Mouse (Mus musculus) mouse trophoblast stem cell (cell line): ENCODE data around the gene Lmx1a.

Experiments
- in situ Hi-C, 2 experiments: fragments of 300-500 bp; cut with MseI, MboI; formaldehyde crosslinking; loops; 2 replicates in 1 of 2; 3 replicates in 1 of 2; pipeline ENCODE4 v1.15.1; 2025

Gene Lmx1a

GRCm38 (mm10) chr1:167781787-167782484 lies 92.9 kb downstream of the Lmx1a start:
- in situ Hi-C loops: loop anchor here in 1 of 2 experiments (10.0 kb wide), 1 partner anchor 357 kb away; no protein-coding TSS in a partner anchor

- in situ Hi-C loops: loop anchor here in 1 of 2 experiments (10.0 kb wide), 1 partner anchor 359 kb away; no protein-coding TSS in a partner anchor
These were observed 95.0 kb downstream of the Lmx1a start for GRCm38 (mm10) chr1:167784067-167784466.

GRCm38 (mm10) chr1:167788684-167789413 lies 99.8 kb downstream of the Lmx1a start:
- in situ Hi-C loops: loop anchor here in 1 of 2 experiments (10.0 kb wide), 1 partner anchor 364 kb away; no protein-coding TSS in a partner anchor

- in situ Hi-C loops: loop anchor here in 1 of 2 experiments (10.0 kb wide), 1 partner anchor 365 kb away; no protein-coding TSS in a partner anchor
These were observed 100.4 kb downstream of the Lmx1a start for GRCm38 (mm10) chr1:167789448-167789847.

- in situ Hi-C loops: no loop called here
These were observed 101.7 kb downstream of the Lmx1a start for GRCm38 (mm10) chr1:167790688-167791087.

- in situ Hi-C loops: no loop called here
These were observed 102.2 kb downstream of the Lmx1a start for GRCm38 (mm10) chr1:167791221-167791620.

GRCm38 (mm10) chr1:167801923-167802322 lies 112.9 kb downstream of the Lmx1a start:
- in situ Hi-C loops: no loop called here

GRCm38 (mm10) chr1:167802510-167803271 lies 113.7 kb downstream of the Lmx1a start:
- in situ Hi-C loops: no loop called here

GRCm38 (mm10) chr1:167803351-167803981 lies 114.4 kb downstream of the Lmx1a start:
- in situ Hi-C loops: no loop called here

- in situ Hi-C loops: no loop called here
These were observed 115.8 kb downstream of the Lmx1a start for GRCm38 (mm10) chr1:167804836-167805235.

- in situ Hi-C loops: no loop called here
These were observed 122.1 kb downstream of the Lmx1a start for GRCm38 (mm10) chr1:167811141-167811540.

GRCm38 (mm10) chr1:167815166-167815565 lies 126.1 kb downstream of the Lmx1a start:
- in situ Hi-C loops: no loop called here

GRCm38 (mm10) chr1:167817028-167817427 lies 128.0 kb downstream of the Lmx1a start:
- in situ Hi-C loops: no loop called here

GRCm38 (mm10) chr1:167817616-167818015 lies 128.6 kb downstream of the Lmx1a start:
- in situ Hi-C loops: no loop called here

- in situ Hi-C loops: no loop called here
These were observed 131.0 kb downstream of the Lmx1a start for GRCm38 (mm10) chr1:167820031-167820430.

GRCm38 (mm10) chr1:167821125-167821524 lies 132.1 kb downstream of the Lmx1a start:
- in situ Hi-C loops: no loop called here

GRCm38 (mm10) chr1:167830291-167830690 lies 141.3 kb downstream of the Lmx1a start:
- in situ Hi-C loops: no loop called here

GRCm38 (mm10) chr1:167831601-167832000 lies 142.6 kb downstream of the Lmx1a start:
- in situ Hi-C loops: no loop called here

- in situ Hi-C loops: no loop called here
These were observed 165.8 kb downstream of the Lmx1a start for GRCm38 (mm10) chr1:167854801-167855200.

- in situ Hi-C loops: no loop called here
These were observed 183.0 kb downstream of the Lmx1a start for GRCm38 (mm10) chr1:167872028-167872427.

- in situ Hi-C loops: no loop called here
These were observed 185.1 kb downstream of the Lmx1a start for GRCm38 (mm10) chr1:167874099-167874498.
